Mouse (Mus musculus) right cerebral cortex, postnatal 36 days (tissue): ENCODE data around the gene Nrxn3.
A peak's percentile ranks its signal among the peaks of the same experiment; 100 is the strongest.

ENCODE experiments used
- DNase-seq, 2 experiments: peaks; one replicate each; pipeline ENCODE4 v3.0.0; 2022; ENCODE audit warnings: low spot score in 2 of 2, mixed read lengths in 1 of 2

The Nrxn3 gene

GRCm38 (mm10) chr12:90274621-90275236 is 1552.1 kb downstream of the Nrxn3 start:
- DNase-seq = peak; percentile 22 to 23

GRCm38 (mm10) chr12:90281236-90281635 is 1558.6 kb downstream of the Nrxn3 start:
- no peak for DNase-seq

GRCm38 (mm10) chr12:90283022-90283421 is 1560.3 kb downstream of the Nrxn3 start:
- no peak for DNase-seq

GRCm38 (mm10) chr12:90302671-90303070 is 1580.0 kb downstream of the Nrxn3 start:
- DNase-seq = peak in 1 of 2 experiments; percentile 4

GRCm38 (mm10) chr12:90331806-90332205 is 1609.1 kb downstream of the Nrxn3 start:
- no peak for DNase-seq

GRCm38 (mm10) chr12:90332459-90332858 is 1609.8 kb downstream of the Nrxn3 start:
- no peak for DNase-seq

GRCm38 (mm10) chr12:90337496-90338228 is 1615.0 kb downstream of the Nrxn3 start:
- no peak for DNase-seq

- DNase-seq = no peak
Observed at GRCm38 (mm10) chr12:90338229-90338557, 1615.5 kb downstream of the Nrxn3 start.
